ENCODE assay signal across 30 mouse cellular contexts in the genomic region with DNA sequence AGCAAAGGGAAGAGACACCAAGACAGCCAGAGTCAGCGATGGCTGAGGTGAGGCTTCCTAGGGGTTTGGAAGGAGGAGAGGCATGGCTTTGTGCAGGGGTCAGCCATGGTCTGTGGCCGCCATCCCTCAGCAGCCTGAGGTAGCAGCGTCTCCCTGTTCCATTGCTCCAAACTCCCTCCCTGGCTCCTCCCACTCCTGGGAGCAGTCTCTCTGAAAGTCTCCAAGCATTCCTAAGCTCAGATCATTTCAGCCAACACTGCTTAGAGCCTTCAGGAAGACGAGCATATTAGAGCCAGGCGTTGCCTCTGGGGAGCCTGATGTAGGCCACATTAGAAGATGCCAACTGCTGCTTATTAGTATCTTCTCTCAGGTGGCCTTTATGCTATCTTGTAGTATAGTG. TPM values are rescaled to one million over a fixed set of nuclear protein-coding genes. Genes with fewer than 3 reads are reported as not detected.
A peak's percentile ranks its signal among the peaks of the same experiment; 100 is the strongest.
DNase-seq lines count a peak whose midpoint lies in the region; ATAC-seq and TF ChIP-seq lines count a peak whose summit lies in the region.
"Had no signal": no experiment of that assay in that cellular context is flagged by ENCODE, and none has a peak within 500 bp of the region (broad histone marks: within the 10 kb centered on the region; RNA-seq: fewer than 3 reads in every experiment).

No protein-coding gene starts in this region.

- peaks cover 29% of the 10 kb centered on the region for H3K4me1 ChIP-seq in forebrain, embryonic 10.5 days
- H3K4me1 ChIP-seq in forebrain, embryonic 12.5 days = peaks cover 22% of the 10 kb centered on the region
- peaks cover 3% of the 10 kb centered on the region; the same call in 1 of the 2 replicates for H3K4me1 ChIP-seq in lung, embryonic 14.5 days (ENCODE audit: insufficient read depth)
- peaks cover 14% of the 10 kb centered on the region for H3K4me1 ChIP-seq in lung, embryonic 15.5 days
- H3K4me1 ChIP-seq: liver, embryonic 13.5 days had no signal

- H3K4me2 ChIP-seq in forebrain, embryonic 12.5 days = no peak overlapping the region
- H3K4me2 ChIP-seq in lung, embryonic 14.5 days = no peak overlapping the region
- no peak overlapping the region for H3K4me2 ChIP-seq in lung, embryonic 15.5 days
- H3K4me2 ChIP-seq: embryonic facial prominence, embryonic 15.5 days; heart, embryonic 13.5 days; hindbrain, embryonic 15.5 days; liver, embryonic 13.5 days; midbrain, embryonic 11.5 days had no signal

- no peak for DNase-seq in forebrain, embryonic 10.5 days (ENCODE audit: extremely low spot score, low spot score)
- peak; percentile 52 for DNase-seq in lung, embryonic 14.5 days
- no peak for DNase-seq in lung, postnatal 4 days
- DNase-seq in yolk sac, embryonic 10.5 days (ENCODE audit: low spot score) = peak; percentile 34
- no peak for DNase-seq in left cerebral cortex, postnatal 14 days (ENCODE audit: low spot score in 2 of 2)
- DNase-seq: cerebellum, adult 2 months; cerebellum, postnatal 36 days; heart, adult 18-20 months; kidney, postnatal 14 days; left cerebral cortex, postnatal 4 days; liver, embryonic 13.5 days; right cerebral cortex, postnatal 14 days; spleen, adult 18-20 months; thymus, adult 18-20 months; thymus, postnatal 4 days had no signal

- H3K27ac ChIP-seq in forebrain, embryonic 10.5 days = peak overlapping the region; percentile 46; the same call in 1 of the 2 replicates
- no peak overlapping the region for H3K27ac ChIP-seq in forebrain, embryonic 12.5 days
- no peak overlapping the region for H3K27ac ChIP-seq in lung, embryonic 14.5 days (ENCODE audit: low read depth)
- H3K27ac ChIP-seq in lung, embryonic 15.5 days = no peak overlapping the region
- H3K27ac ChIP-seq: embryonic facial prominence, embryonic 15.5 days; heart, embryonic 13.5 days; hindbrain, embryonic 15.5 days; liver, embryonic 13.5 days had no signal

- no peaks in the 10 kb centered on the region for H3K36me3 ChIP-seq in forebrain, embryonic 10.5 days (replicated peaks)
- no peaks in the 10 kb centered on the region for H3K36me3 ChIP-seq in forebrain, embryonic 12.5 days (replicated peaks)
- H3K36me3 ChIP-seq in lung, embryonic 14.5 days (ENCODE audit: insufficient read depth) = no peaks in the 10 kb centered on the region
- H3K36me3 ChIP-seq in lung, embryonic 15.5 days = no peaks in the 10 kb centered on the region
- H3K36me3 ChIP-seq: embryonic facial prominence, embryonic 15.5 days; heart, embryonic 13.5 days; hindbrain, embryonic 15.5 days; liver, embryonic 13.5 days had no signal

- no peak overlapping the region for H3K9ac ChIP-seq in forebrain, embryonic 12.5 days
- no peak overlapping the region for H3K9ac ChIP-seq in lung, embryonic 14.5 days
- no peak overlapping the region for H3K9ac ChIP-seq in lung, embryonic 15.5 days
- H3K9ac ChIP-seq: embryonic facial prominence, embryonic 15.5 days; heart, embryonic 13.5 days; hindbrain, embryonic 15.5 days; liver, embryonic 13.5 days had no signal

- H3K4me3 ChIP-seq in forebrain, embryonic 10.5 days = no peak overlapping the region
- no peak overlapping the region for H3K4me3 ChIP-seq in forebrain, embryonic 12.5 days (replicated peaks)
- no peak overlapping the region for H3K4me3 ChIP-seq in lung, embryonic 14.5 days (ENCODE audit: low read depth, low read length)
- no peak overlapping the region for H3K4me3 ChIP-seq in lung, embryonic 15.5 days
- H3K4me3 ChIP-seq: embryonic facial prominence, embryonic 15.5 days; heart, embryonic 13.5 days; hindbrain, embryonic 15.5 days; liver, embryonic 13.5 days had no signal

- intact Hi-C loops in left cerebral cortex, postnatal 14 days (cut with DNase I) = no loop called here

- TF ChIP-seq CTCF in lung, embryonic 14.5 days (IDR thresholded peaks at IDR 0.05; ENCODE audit: low read depth) = no peak

- 22% methylated on average over 5 of the region's 5 CpGs for WGBS in forebrain, embryonic 10.5 days
- WGBS in forebrain, embryonic 12.5 days = 16% methylated on average over 5 of the region's 5 CpGs
- WGBS in lung, embryonic 14.5 days = 16% methylated on average over 5 of the region's 5 CpGs
- WGBS in lung, embryonic 15.5 days = 27% methylated on average over 5 of the region's 5 CpGs

- ATAC-seq in forebrain, embryonic 12.5 days (ENCODE audit: low FRiP score) = no peak
- no peak; the same call in 1 of the 2 replicates for ATAC-seq in lung, embryonic 14.5 days (ENCODE audit: insufficient read depth)
- peak; percentile 49; the same call in 1 of the 2 replicates for ATAC-seq in lung, embryonic 15.5 days (ENCODE audit: borderline replicate concordance, extremely low read depth, low FRiP score, low TSS enrichment)
- ATAC-seq: intestine, postnatal 0 days had no signal

- peaks cover 36% of the 10 kb centered on the region for H3K27me3 ChIP-seq in forebrain, embryonic 10.5 days (ENCODE audit: poor library complexity, severe bottlenecking)
- H3K27me3 ChIP-seq in forebrain, embryonic 12.5 days = peaks cover 14% of the 10 kb centered on the region
- H3K27me3 ChIP-seq in lung, embryonic 14.5 days (ENCODE audit: insufficient read depth, low read length) = no peaks in the 10 kb centered on the region
- H3K27me3 ChIP-seq in lung, embryonic 15.5 days = no peaks in the 10 kb centered on the region
- H3K27me3 ChIP-seq: embryonic facial prominence, embryonic 15.5 days; hindbrain, embryonic 15.5 days; liver, embryonic 13.5 days had no signal

- H3K9me3 ChIP-seq in forebrain, embryonic 10.5 days = peaks cover 6% of the 10 kb centered on the region; the same call in 1 of the 2 replicates
- H3K9me3 ChIP-seq in forebrain, embryonic 12.5 days = no peaks in the 10 kb centered on the region
- no peaks in the 10 kb centered on the region for H3K9me3 ChIP-seq in lung, embryonic 14.5 days (ENCODE audit: low read depth, low read length)
- H3K9me3 ChIP-seq in lung, embryonic 15.5 days = no peaks in the 10 kb centered on the region
- H3K9me3 ChIP-seq: embryonic facial prominence, embryonic 15.5 days; heart, embryonic 13.5 days; hindbrain, embryonic 15.5 days; liver, embryonic 13.5 days had no signal

RNA-seq across cellular contexts. Expression of a gene that starts 21.4 kb away (rescaled TPM):
- polyA plus RNA-seq in forebrain, embryonic 10.5 days (2016; fragmentation: Nextera tagmentation; extraction: Ambion mirVana) = not detected in 2 replicates
- not detected in 2 replicates for polyA plus RNA-seq in forebrain, embryonic 12.5 days (2016; fragmentation: Nextera tagmentation; extraction: Ambion mirVana)
- polyA plus RNA-seq in lung, embryonic 14.5 days (2014; fragmentation: Nextera tagmentation; extraction: Ambion mirVana) = not detected in 2 replicates
- polyA plus RNA-seq in lung, embryonic 15.5 days (2015; fragmentation: Nextera tagmentation; extraction: Ambion mirVana) = not detected in 2 replicates
- total RNA-seq in left cerebral cortex, postnatal 14 days (2021) = not detected
- total RNA-seq: adrenal gland, postnatal 4 days; CH12.LX; gastrocnemius, adult 18-20 months; heart, adult 18-20 months; heart, postnatal 25 days; layer of hippocampus, adult 8-10 months; left cerebral cortex, postnatal 4 days; MEL had no signal
- polyA plus RNA-seq: embryonic facial prominence, embryonic 15.5 days; heart, embryonic 13.5 days; hindbrain, embryonic 15.5 days; intestine, postnatal 0 days; liver, embryonic 13.5 days; midbrain, embryonic 11.5 days; neural tube, embryonic 14.5 days; stomach, embryonic 14.5 days had no signal

RNA-seq across cellular contexts. Expression of a gene that starts 29.6 kb away (rescaled TPM):
- polyA plus RNA-seq in forebrain, embryonic 10.5 days (2016; fragmentation: Nextera tagmentation; extraction: Ambion mirVana) = not detected in 2 replicates
- not detected in 2 replicates for polyA plus RNA-seq in forebrain, embryonic 12.5 days (2016; fragmentation: Nextera tagmentation; extraction: Ambion mirVana)
- not detected in 2 replicates for polyA plus RNA-seq in lung, embryonic 14.5 days (2014; fragmentation: Nextera tagmentation; extraction: Ambion mirVana)
- polyA plus RNA-seq in lung, embryonic 15.5 days (2015; fragmentation: Nextera tagmentation; extraction: Ambion mirVana) = not detected in 2 replicates
- not detected for total RNA-seq in left cerebral cortex, postnatal 14 days (2021)
- total RNA-seq: CH12.LX; gastrocnemius, adult 18-20 months; heart, adult 18-20 months; heart, postnatal 25 days; layer of hippocampus, adult 8-10 months; left cerebral cortex, postnatal 4 days; MEL had no signal
- polyA plus RNA-seq: cerebellum, adult 2 months; embryonic facial prominence, embryonic 15.5 days; heart, embryonic 13.5 days; hindbrain, embryonic 15.5 days; intestine, postnatal 0 days; liver, embryonic 13.5 days; midbrain, embryonic 11.5 days; neural tube, embryonic 14.5 days; stomach, embryonic 14.5 days had no signal

Comparison
In these comparisons a context has a peak if more than half of its experiments do, and no peak if none do; other contexts are left out.
1. DNase-seq: peak in lung, embryonic 14.5 days (single experiment) and yolk sac, embryonic 10.5 days (single experiment); none in forebrain, embryonic 10.5 days (single experiment), lung, postnatal 4 days (0 of 2) and left cerebral cortex, postnatal 14 days (0 of 2).